9 mouse cellular contexts compared by ENCODE assay signal in genomic region chr14:25377091-25377490, GRCm38 (mm10).
DNase-seq lines count a peak whose midpoint lies in the region; ATAC-seq lines count a peak whose summit lies in the region.
"Had no signal": no experiment of that assay in that cellular context is flagged by ENCODE, and none has a peak within 500 bp of the region (broad histone marks: within the 10 kb centered on the region; RNA-seq: fewer than 3 reads in every experiment).

No protein-coding gene starts in this region.

- H3K4me1 ChIP-seq in megakaryocyte, embryonic 14.5 days, result peaks cover 60% of the 10 kb centered on the region
- H3K4me1 ChIP-seq in limb, embryonic 15.5 days, result peaks cover 50% of the 10 kb centered on the region
- H3K4me1 ChIP-seq in stomach, embryonic 15.5 days, result peaks cover 24% of the 10 kb centered on the region

- WGBS in limb, embryonic 15.5 days, result 61% methylated on average over 2 of the region's 2 CpGs
- 52% methylated on average over 2 of the region's 2 CpGs for WGBS in stomach, embryonic 15.5 days

- H3K9me3 ChIP-seq in megakaryocyte, embryonic 14.5 days, result no peaks in the 10 kb centered on the region
- H3K9me3 ChIP-seq in limb, embryonic 15.5 days, result no peaks in the 10 kb centered on the region
- H3K9me3 ChIP-seq in stomach, embryonic 15.5 days, result no peaks in the 10 kb centered on the region
- H3K9me3 ChIP-seq: liver, embryonic 15.5 days had no signal

- H3K27ac ChIP-seq in limb, embryonic 15.5 days, result peak overlapping the region; percentile 98
- peak overlapping the region; percentile 99 for H3K27ac ChIP-seq in stomach, embryonic 15.5 days

- no peak overlapping the region for H3K9ac ChIP-seq in limb, embryonic 15.5 days
- H3K9ac ChIP-seq in stomach, embryonic 15.5 days, result no peak overlapping the region
- H3K9ac ChIP-seq: liver, embryonic 15.5 days had no signal

- no peak for ATAC-seq in megakaryocyte, adult 5-6 weeks (ENCODE audit: poor library complexity, severe bottlenecking)
- ATAC-seq in limb, embryonic 15.5 days (ENCODE audit: insufficient number of reproducible peaks, low FRiP score, low TSS enrichment, low read depth), result no peak
- ATAC-seq in stomach, embryonic 15.5 days (ENCODE audit: insufficient read depth, low FRiP score, low read depth), result no peak

- H3K36me3 ChIP-seq in megakaryocyte, embryonic 14.5 days (replicated peaks; ENCODE audit: low read length), result no peaks in the 10 kb centered on the region
- H3K36me3 ChIP-seq in limb, embryonic 15.5 days, result no peaks in the 10 kb centered on the region
- H3K36me3 ChIP-seq in stomach, embryonic 15.5 days, result no peaks in the 10 kb centered on the region
- H3K36me3 ChIP-seq: liver, embryonic 15.5 days had no signal

- peaks cover 31% of the 10 kb centered on the region for H3K27me3 ChIP-seq in megakaryocyte, embryonic 14.5 days (replicated peaks)
- H3K27me3 ChIP-seq in limb, embryonic 15.5 days, result no peaks in the 10 kb centered on the region
- H3K27me3 ChIP-seq in stomach, embryonic 15.5 days (replicated peaks), result no peaks in the 10 kb centered on the region

- no peak overlapping the region for H3K4me2 ChIP-seq in limb, embryonic 15.5 days
- H3K4me2 ChIP-seq in stomach, embryonic 15.5 days, result peak overlapping the region; percentile 68

- H3K4me3 ChIP-seq in megakaryocyte, embryonic 14.5 days (replicated peaks), result peak overlapping the region; percentile 93
- H3K4me3 ChIP-seq in limb, embryonic 15.5 days, result no peak overlapping the region
- peak overlapping the region; percentile 46; the same call in 1 of the 2 replicates for H3K4me3 ChIP-seq in stomach, embryonic 15.5 days (replicated peaks)

- peak; percentile 46 for DNase-seq in cerebellum, adult 11 months
- DNase-seq in cerebellum, postnatal 4 days (ENCODE audit: low spot score in 2 of 2), result no peak
- no peak for DNase-seq in urinary bladder, postnatal 36 days (ENCODE audit: low spot score in 2 of 2)
- DNase-seq in layer of hippocampus, postnatal 14 days (ENCODE audit: low spot score in 2 of 2), result no peak
